Mouse (Mus musculus) liver, postnatal 0 days (tissue): ENCODE results near the gene Dock1. TPM values are rescaled to one million over a fixed set of nuclear protein-coding genes. Genes with fewer than 3 reads are reported as not detected.

Source experiments
- ATAC-seq: fragments of 200-750 bp; cut with Nextera tagmentation; 2 replicates; pipeline ENCODE4 v1.8.0; 2017; ENCODE audit warnings: mild to moderate bottlenecking, moderate library complexity
- DNase-seq: peaks from one replicate; pipeline ENCODE4 v3.0.0-alpha.2; 2016
- H3K27ac ChIP-seq: fragments of 300-500 bp; sonication (generic); 2 replicates; pipeline ENCODE4 v1.5.1; 2014; ENCODE audit warnings: antibody characterized with exemption, moderate library complexity, mild to moderate bottlenecking, low read depth
- H3K27me3 ChIP-seq: fragments of 300-500 bp; sonication (generic); 2 replicates; pipeline ENCODE4 v1.6.1; 2014; ENCODE audit warnings: low read length, control low read depth, mixed read lengths; ENCODE audit not compliant: insufficient read depth
- H3K36me3 ChIP-seq: fragments of 300-500 bp; sonication (generic); replicated peaks from 2 replicates; pipeline ENCODE4 v1.6.1; 2014; ENCODE audit warnings: mild to moderate bottlenecking, control low read depth, low read length, moderate library complexity, mixed read lengths; ENCODE audit not compliant: insufficient read depth
- H3K4me1 ChIP-seq: fragments of 300-500 bp; sonication (generic); 2 replicates; pipeline ENCODE4 v1.6.1; 2014; ENCODE audit warnings: antibody characterized with exemption, mild to moderate bottlenecking, control low read depth; ENCODE audit not compliant: insufficient read depth
- H3K4me2 ChIP-seq: fragments of 300-500 bp; sonication (generic); 2 replicates; pipeline ENCODE4 v1.6.1; 2014; ENCODE audit warnings: low read depth, mild to moderate bottlenecking, low read length, moderate library complexity, mixed read lengths
- H3K4me3 ChIP-seq: fragments of 300-500 bp; sonication (generic); 2 replicates; pipeline ENCODE4 v1.5.1; 2014; ENCODE audit warnings: low read depth, low read length
- H3K9ac ChIP-seq: fragments of 300-500 bp; sonication (generic); replicated peaks from 2 replicates; pipeline ENCODE4 v1.6.1; 2014; ENCODE audit warnings: mild to moderate bottlenecking, moderate library complexity
- H3K9me3 ChIP-seq: fragments of 300-500 bp; sonication (generic); 2 replicates; pipeline ENCODE4 v1.6.1; 2016; ENCODE audit warnings: mild to moderate bottlenecking, control low read depth, low read length, mixed read lengths
- CTCF ChIP-seq: sonication (generic); IDR thresholded peaks from 2 replicates; pipeline ENCODE4 v1.5.1; 2016; ENCODE audit warnings: antibody characterized with exemption, low read depth
- EP300 ChIP-seq: IDR thresholded peaks from 2 replicates; pipeline ENCODE4 v1.6.1; 2016; ENCODE audit warnings: antibody characterized with exemption, low read depth, mild to moderate bottlenecking
- WGBS: fragments of 180-500 bp; shearing (Covaris S2); extraction: QIAGEN DNeasy Blood & Tissue Kit; methylation state at CpG from one replicate; pipeline ENCODE4 v1.1.7; 2014; ENCODE audit not compliant: insufficient replicate concordance; 5-methylcytosine and 5-hydroxymethylcytosine counted together
- polyA plus RNA-seq: library from polyadenylated mRNA; unstranded; fragments of >200 nt; fragmentation: Nextera tagmentation; extraction: Ambion mirVana; gene quantifications from 2 replicates; pipeline ENCODE4 v1.2.1, GENCODE M21; 2015

Dock1 gene
- polyA plus RNA-seq, 1 experiment from 2014 or later, result 3.2 TPM

DNA sequence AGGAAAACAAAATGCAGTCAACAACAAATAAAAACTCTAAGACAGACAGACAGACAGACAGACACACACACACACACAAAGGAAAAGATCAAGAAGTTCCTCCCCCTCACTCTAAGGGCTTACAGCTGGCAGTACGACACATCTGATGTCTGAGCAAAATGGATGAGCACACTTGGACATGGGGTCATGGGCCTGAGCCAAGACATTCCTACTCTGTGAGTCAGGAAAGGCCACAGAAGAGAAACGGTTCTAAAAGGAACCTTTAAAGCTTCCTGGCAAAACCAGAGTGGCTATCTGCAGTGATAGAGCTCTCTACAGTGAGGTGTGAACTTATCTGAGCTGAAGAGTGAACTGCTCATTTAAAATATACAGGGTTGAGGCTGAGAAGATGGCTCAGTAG lies 542.1 kb downstream of the Dock1 start:
- no peaks in the 10 kb centered on the region for H3K27me3 ChIP-seq
- TF ChIP-seq CTCF (no peak), EP300 (no peak)
- no peak for ATAC-seq
- no peak overlapping the region for H3K4me2 ChIP-seq
- no peaks in the 10 kb centered on the region for H3K4me1 ChIP-seq
- H3K36me3 ChIP-seq, result no peaks in the 10 kb centered on the region
- WGBS, result 63% methylated on average over 2 of the region's 2 CpGs
- H3K9ac ChIP-seq, result no peak overlapping the region
- DNase-seq, result no peak
- H3K9me3 ChIP-seq, result no peaks in the 10 kb centered on the region
- H3K4me3 ChIP-seq, result no peak overlapping the region
- H3K27ac ChIP-seq, result no peak overlapping the region

GRCm38 (mm10) chr7:135221475-135221874 lies 551.0 kb downstream of the Dock1 start:
- WGBS, result 72% methylated on average over 2 of the region's 2 CpGs

More at GRCm38 (mm10) chr7:135221475-135221874, 551.0 kb downstream of the Dock1 start:
- H3K9me3 ChIP-seq, result no peaks in the 10 kb centered on the region
- TF ChIP-seq CTCF (no peak), EP300 (no peak)
- no peaks in the 10 kb centered on the region for H3K4me1 ChIP-seq
- ATAC-seq (no peak), DNase-seq (no peak)
- no peak overlapping the region for H3K27ac ChIP-seq
- H3K4me3 ChIP-seq, result no peak overlapping the region
- no peaks in the 10 kb centered on the region for H3K36me3 ChIP-seq
- no peaks in the 10 kb centered on the region for H3K27me3 ChIP-seq
- H3K9ac ChIP-seq, result no peak overlapping the region
- H3K4me2 ChIP-seq, result no peak overlapping the region
